Mouse (Mus musculus): ENCODE results near the gene Rprd1b.

DNA sequence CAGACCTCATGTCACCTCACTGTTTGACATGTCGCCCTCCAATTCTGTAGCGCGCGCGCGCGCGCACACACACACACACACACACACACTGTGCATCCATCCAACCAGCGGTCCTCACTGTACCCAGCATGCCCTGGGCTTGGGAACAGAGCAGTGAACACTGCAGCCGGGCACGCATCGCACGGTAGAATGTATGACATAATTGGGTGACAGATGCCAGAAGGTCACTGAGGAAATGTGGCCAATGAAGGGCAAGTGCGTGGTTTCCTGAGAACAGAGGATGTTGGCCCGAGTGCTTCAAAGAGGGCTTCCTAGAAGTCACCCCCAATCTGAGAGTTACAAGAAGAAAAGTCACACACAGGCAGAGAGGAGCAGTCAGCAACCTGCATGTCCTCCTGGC is 146.7 kb downstream of the Rprd1b start:
- no peak for TF ChIP-seq CTCF (conservative IDR thresholded peaks at IDR 0.05; ENCODE audit: insufficient read depth, insufficient read length, low read depth, low read length)
- TF ChIP-seq POLR2A (IDR thresholded peaks at IDR 0.05; ENCODE audit: low read depth, low read length): no peak

Data from kidney, adult 2 months (tissue).